Mouse (Mus musculus): Measurements from ENCODE around the gene Tmem129.

DNA sequence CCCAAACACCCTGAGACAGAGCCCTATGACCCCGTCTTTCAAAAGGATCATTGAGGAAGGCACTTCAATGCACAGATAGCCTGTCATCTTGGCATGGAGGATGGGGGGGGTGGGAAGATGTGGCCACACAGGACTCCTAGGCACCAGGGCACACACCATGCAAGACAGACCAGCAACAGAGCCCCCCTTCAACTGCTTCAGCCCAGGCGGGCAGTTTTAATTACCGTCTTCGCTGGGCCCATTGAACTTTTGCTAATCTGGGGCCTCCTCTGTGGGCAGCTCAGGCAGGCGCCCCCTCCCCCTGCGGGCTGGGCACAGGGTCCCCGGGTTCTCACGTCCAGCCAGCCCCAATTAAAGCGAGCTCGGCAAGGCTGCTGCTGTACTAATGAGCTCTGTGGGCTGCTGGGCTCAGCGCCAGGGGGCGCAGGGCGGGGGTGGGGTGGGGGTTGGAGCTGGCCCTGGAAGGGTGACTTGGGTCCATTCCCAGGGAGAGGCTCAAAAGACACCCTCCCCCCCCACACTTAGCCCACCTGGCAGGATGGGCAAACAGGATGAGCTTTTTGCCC, 39.8 kb upstream of the Tmem129 start:
- no peak for TF ChIP-seq POLR2A (IDR thresholded peaks at IDR 0.05; ENCODE audit: extremely low read depth, insufficient read depth, low read length)
- no peak for TF ChIP-seq CTCF (IDR thresholded peaks at IDR 0.05; ENCODE audit: low read depth, low read length)
